Mouse (Mus musculus) forebrain, embryonic 14.5 days (tissue): ENCODE measurements at regions not wholly inside any gene's neighbourhood (a gene's known extent, or its start where the extent isn't known, plus 50 kb on each side); places are given as distances from the start of the nearest gene placed in this dataset.
"Not testable (repeated sequence)": the region's sequence is repeated elsewhere in the genome, so short reads cannot be mapped to it uniquely, and the experiment has no call there.

ENCODE experiments used
- ATAC-seq: fragments of 200-750 bp; cut with Nextera tagmentation; 2 replicates; pipeline ENCODE4 v1.8.0; 2017; ENCODE audit warnings: mild to moderate bottlenecking, moderate library complexity
- DNase-seq: peaks from one replicate; pipeline ENCODE4 v3.0.0-alpha.2; 2015; ENCODE audit warnings: low spot score
- H3K27ac ChIP-seq: fragments of 300-500 bp; sonication (generic); 2 replicates; pipeline ENCODE4 v1.5.1; 2014; ENCODE audit warnings: low read depth, mild to moderate bottlenecking, control low read depth, low read length, moderate library complexity
- H3K27me3 ChIP-seq: fragments of 300-500 bp; sonication (generic); replicated peaks from 2 replicates; pipeline ENCODE4 v1.6.1; 2014; ENCODE audit warnings: low read length, control low read depth, mixed read lengths; ENCODE audit not compliant: control insufficient read depth, insufficient read depth
- H3K36me3 ChIP-seq: fragments of 300-500 bp; sonication (generic); 2 replicates; pipeline ENCODE4 v1.6.1; 2014; ENCODE audit warnings: low read length, control low read depth; ENCODE audit not compliant: control insufficient read depth, insufficient read depth
- H3K4me1 ChIP-seq: fragments of 300-500 bp; sonication (generic); 2 replicates; pipeline ENCODE4 v1.6.1; 2014; ENCODE audit warnings: antibody characterized with exemption, low read length, control low read depth; ENCODE audit not compliant: control insufficient read depth, insufficient read depth
- H3K4me2 ChIP-seq: fragments of 300-500 bp; sonication (generic); 2 replicates; pipeline ENCODE4 v1.6.1; 2014; ENCODE audit warnings: mild to moderate bottlenecking, control low read depth, low read length
- H3K4me3 ChIP-seq: fragments of 300-500 bp; sonication (generic); 2 replicates; pipeline ENCODE4 v1.5.1; 2014; ENCODE audit warnings: low read depth, low read length, control low read depth
- H3K9ac ChIP-seq: fragments of 300-500 bp; sonication (generic); 2 replicates; pipeline ENCODE4 v1.6.1; 2014; ENCODE audit warnings: mild to moderate bottlenecking, low read length, control low read depth, moderate library complexity
- H3K9me3 ChIP-seq: fragments of 300-500 bp; sonication (generic); replicated peaks from 2 replicates; pipeline ENCODE4 v1.6.1; 2016; ENCODE audit warnings: low read length, control low read depth, mixed read lengths; ENCODE audit not compliant: control insufficient read depth
- WGBS: fragments of 180-500 bp; shearing (Covaris S2); extraction: QIAGEN DNeasy Blood & Tissue Kit; methylation state at CpG from one replicate; pipeline ENCODE4 v1.1.7; 2014; 5-methylcytosine and 5-hydroxymethylcytosine counted together

DNA sequence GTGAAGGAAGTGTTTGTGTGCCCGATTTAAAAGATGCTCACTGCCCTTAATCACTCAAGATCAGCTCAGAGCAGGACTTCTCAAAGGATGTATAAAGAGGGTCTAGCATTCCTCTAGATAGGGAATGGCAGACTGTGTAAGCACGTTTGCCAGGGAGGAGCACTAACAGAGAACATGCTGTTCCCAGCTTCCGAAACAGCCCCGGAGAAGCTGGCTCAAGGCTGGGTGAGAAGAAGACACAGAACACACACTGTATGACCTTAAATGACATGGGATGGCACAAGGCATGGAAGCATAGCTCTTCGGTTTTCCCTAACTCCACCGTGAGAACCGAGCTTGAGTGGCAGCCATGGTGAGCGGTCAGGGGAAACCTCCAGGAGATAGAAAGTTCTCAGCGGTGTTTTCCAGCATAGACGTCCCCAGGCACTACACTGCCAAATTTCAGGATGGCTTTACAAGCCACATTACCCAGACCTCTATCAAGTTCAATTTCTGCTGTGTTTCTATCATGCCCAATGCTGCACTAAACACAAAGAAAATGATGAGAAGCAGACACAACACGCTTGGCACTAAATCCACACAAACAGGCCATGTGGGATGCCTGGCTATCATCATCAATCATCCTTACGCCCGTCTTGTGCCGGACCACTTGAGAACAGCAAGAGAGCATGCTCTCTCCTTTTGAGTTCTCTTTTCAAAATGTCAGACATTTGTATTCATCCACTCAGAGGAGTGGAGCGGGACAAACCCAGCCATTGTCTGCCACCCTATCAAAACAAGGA, 172.0 kb upstream of the Six2 start:
- H3K27me3 ChIP-seq: no peaks in the 10 kb centered on the region
- H3K27ac ChIP-seq: no peak overlapping the region
- H3K9me3 ChIP-seq: no peaks in the 10 kb centered on the region
- no peak overlapping the region for H3K9ac ChIP-seq
- no peaks in the 10 kb centered on the region for H3K36me3 ChIP-seq
- H3K4me3 ChIP-seq: no peak overlapping the region
- H3K4me1 ChIP-seq: peaks cover 9% of the 10 kb centered on the region
- ATAC-seq (no peak), DNase-seq (no peak)
- whole genome bisulfite sequencing: 91% methylated on average over 15 of the region's 15 CpGs
- no peak overlapping the region for H3K4me2 ChIP-seq

GRCm38 (mm10) chr17:85858516-85858915, 170.4 kb upstream of the Six2 start:
- no peak overlapping the region for H3K4me3 ChIP-seq
- peaks cover 9% of the 10 kb centered on the region for H3K4me1 ChIP-seq
- H3K4me2 ChIP-seq: peak overlapping the region; percentile 48; the same call in 1 of the 2 replicates
- ATAC-seq (no peak), DNase-seq (no peak)
- H3K27me3 ChIP-seq: no peaks in the 10 kb centered on the region
- no peak overlapping the region for H3K9ac ChIP-seq
- H3K9me3 ChIP-seq: no peaks in the 10 kb centered on the region
- WGBS: 80% methylated on average over 2 of the region's 2 CpGs
- no peak overlapping the region for H3K27ac ChIP-seq
- no peaks in the 10 kb centered on the region for H3K36me3 ChIP-seq

GRCm38 (mm10) chr17:85857705-85858472, 169.8 kb upstream of the Six2 start:
- H3K4me3 ChIP-seq: peak overlapping the region; percentile 13
- WGBS: 5% methylated on average over 22 of the region's 22 CpGs
- no peak overlapping the region for H3K27ac ChIP-seq
- H3K4me1 ChIP-seq: peaks cover 9% of the 10 kb centered on the region
- DNase-seq (peak; percentile 85), ATAC-seq (peak; percentile 94)
- H3K27me3 ChIP-seq: no peaks in the 10 kb centered on the region
- H3K4me2 ChIP-seq: peak overlapping the region; percentile 48
- no peak overlapping the region for H3K9ac ChIP-seq
- no peaks in the 10 kb centered on the region for H3K9me3 ChIP-seq
- no peaks in the 10 kb centered on the region for H3K36me3 ChIP-seq

DNA sequence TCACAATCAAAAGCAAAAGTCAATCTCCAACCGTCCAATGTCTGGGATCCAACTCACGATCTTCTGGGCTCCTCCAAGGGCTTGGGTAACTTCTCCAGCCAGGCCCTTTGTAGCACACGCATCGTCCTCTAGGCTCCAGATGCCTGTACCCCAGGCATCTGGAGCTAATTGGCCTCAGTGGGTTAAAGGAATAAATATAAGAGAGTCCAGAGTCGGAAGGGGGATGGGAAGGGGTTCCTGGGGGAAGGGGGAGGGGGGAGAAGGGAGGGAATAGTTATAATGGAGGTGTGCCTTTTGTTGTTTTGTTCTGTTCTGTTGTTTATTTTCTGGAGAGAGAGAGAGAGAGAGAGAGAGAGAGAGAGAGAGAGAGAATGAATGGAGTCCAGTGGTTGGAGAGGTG, 168.8 kb upstream of the Six2 start:
- not testable (repeated sequence) for H3K9ac ChIP-seq, ATAC-seq, H3K4me1 ChIP-seq, H3K36me3 ChIP-seq, H3K9me3 ChIP-seq, H3K4me2 ChIP-seq, H3K27me3 ChIP-seq, DNase-seq, H3K27ac ChIP-seq, H3K4me3 ChIP-seq
- WGBS: 5% methylated on average over 3 of the region's 5 CpGs

GRCm38 (mm10) chr17:85853156-85853555, 165.1 kb upstream of the Six2 start:
- no peak overlapping the region for H3K4me2 ChIP-seq
- DNase-seq (no peak), ATAC-seq (no peak)
- H3K4me3 ChIP-seq: no peak overlapping the region
- no peak overlapping the region for H3K9ac ChIP-seq
- H3K4me1 ChIP-seq: peaks cover 5% of the 10 kb centered on the region
- no peaks in the 10 kb centered on the region for H3K36me3 ChIP-seq
- no peaks in the 10 kb centered on the region for H3K27me3 ChIP-seq
- H3K27ac ChIP-seq: no peak overlapping the region
- H3K9me3 ChIP-seq: no peaks in the 10 kb centered on the region
- 88% methylated on average over 5 of the region's 5 CpGs for WGBS

GRCm38 (mm10) chr17:85848526-85848925, 160.5 kb upstream of the Six2 start:
- Histone ChIP-seq H3K9me3 (no peaks in the 10 kb centered on the region), H3K9ac (no peak overlapping the region), H3K4me1 (no peaks in the 10 kb centered on the region), H3K27me3 (no peaks in the 10 kb centered on the region), H3K36me3 (no peaks in the 10 kb centered on the region), H3K27ac (no peak overlapping the region), H3K4me3 (no peak overlapping the region), H3K4me2 (no peak overlapping the region)
- ATAC-seq (no peak), DNase-seq (no peak)
- 94% methylated on average over 3 of the region's 3 CpGs for WGBS

- ATAC-seq (no peak), DNase-seq (no peak)
- no peaks in the 10 kb centered on the region for H3K36me3 ChIP-seq
- H3K27me3 ChIP-seq: no peaks in the 10 kb centered on the region
- no peaks in the 10 kb centered on the region for H3K4me1 ChIP-seq
- no peak overlapping the region for H3K9ac ChIP-seq
- no peak overlapping the region for H3K27ac ChIP-seq
- no peak overlapping the region for H3K4me2 ChIP-seq
- H3K4me3 ChIP-seq: no peak overlapping the region
- no peaks in the 10 kb centered on the region for H3K9me3 ChIP-seq
- WGBS: 89% methylated on average over 7 of the region's 7 CpGs
These were observed 159.7 kb upstream of the Six2 start for GRCm38 (mm10) chr17:85847756-85848155.

GRCm38 (mm10) chr17:85845059-85845458, 157.0 kb upstream of the Six2 start:
- no peak overlapping the region for H3K27ac ChIP-seq
- H3K27me3 ChIP-seq: no peaks in the 10 kb centered on the region
- H3K4me1 ChIP-seq: no peaks in the 10 kb centered on the region
- H3K4me2 ChIP-seq: no peak overlapping the region
- no peak for DNase-seq
- ATAC-seq: no peak
- no peak overlapping the region for H3K4me3 ChIP-seq
- 74% methylated on average over 6 of the region's 6 CpGs for WGBS
- no peaks in the 10 kb centered on the region for H3K9me3 ChIP-seq
- H3K36me3 ChIP-seq: no peaks in the 10 kb centered on the region
- H3K9ac ChIP-seq: no peak overlapping the region

- Histone ChIP-seq H3K9ac (no peak overlapping the region), H3K27me3 (no peaks in the 10 kb centered on the region), H3K9me3 (no peaks in the 10 kb centered on the region), H3K36me3 (no peaks in the 10 kb centered on the region), H3K4me3 (no peak overlapping the region), H3K4me1 (no peaks in the 10 kb centered on the region), H3K4me2 (no peak overlapping the region), H3K27ac (no peak overlapping the region)
- 94% methylated on average over 13 of the region's 13 CpGs for WGBS
- no peak for DNase-seq
- ATAC-seq: no peak
These were observed 156.4 kb upstream of the Six2 start for GRCm38 (mm10) chr17:85844486-85844885.
